Mouse (Mus musculus) kidney, adult 9 months (tissue): Measurements from ENCODE around the gene Tctex1d2.

Experiments
- DNase-seq: peaks from one replicate; pipeline ENCODE4 v3.0.0; 2022

Gene Tctex1d2

DNA sequence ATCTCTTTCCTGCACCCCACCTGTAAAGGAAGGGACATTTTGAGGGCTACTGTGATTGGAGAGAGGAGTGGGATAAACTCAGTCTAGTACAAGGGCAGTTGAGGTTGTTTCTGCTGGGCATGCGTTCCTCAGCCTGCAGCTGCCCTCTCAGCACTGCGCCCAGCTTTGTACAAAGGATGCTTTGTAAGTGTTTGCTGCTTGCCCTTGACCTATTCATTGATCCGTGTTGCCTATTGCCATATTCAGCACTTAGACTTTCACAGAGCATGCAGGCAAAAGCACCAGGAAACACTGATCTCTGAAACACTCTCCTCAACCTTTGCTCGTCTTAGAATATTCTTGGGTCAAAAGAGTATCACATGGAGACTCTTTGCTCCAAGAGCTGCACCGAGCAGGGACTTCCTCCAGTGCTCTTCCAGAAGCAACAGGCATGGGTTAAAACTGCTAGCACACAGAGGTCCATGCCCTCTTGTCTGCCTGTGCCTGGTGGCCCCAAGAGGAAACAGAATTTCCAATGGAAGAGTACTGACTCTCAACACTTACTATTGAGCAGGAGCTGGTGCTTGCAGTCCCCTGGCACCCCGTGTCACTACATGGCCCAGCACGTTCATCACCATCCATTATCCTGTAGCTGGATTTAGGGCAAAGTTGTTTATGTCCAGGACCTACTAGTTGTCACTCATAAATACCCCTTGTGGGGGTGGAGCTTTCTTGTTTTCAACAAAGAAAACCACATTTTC, 52.9 kb downstream of the Tctex1d2 start:
- peak; percentile 70 for DNase-seq

DNA sequence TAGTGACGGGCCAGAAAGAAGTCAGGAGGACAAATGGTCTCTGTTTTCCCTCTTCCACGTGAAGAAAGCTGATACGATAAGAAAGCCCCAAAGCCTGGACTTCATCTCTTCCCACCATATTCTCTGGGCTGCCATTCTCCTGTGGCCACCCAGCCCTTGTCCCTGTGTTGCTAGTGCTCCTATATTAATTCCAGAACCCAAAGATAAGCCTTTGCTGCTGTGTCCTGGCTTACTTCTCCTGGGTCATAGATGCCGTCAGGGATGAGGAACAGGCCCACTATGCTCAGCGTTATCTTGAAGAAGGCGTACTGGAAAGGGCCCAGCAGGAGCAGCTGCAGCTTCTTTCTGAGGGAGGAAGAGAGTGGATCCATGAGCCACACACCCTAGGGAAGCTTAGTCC, 57.8 kb downstream of the Tctex1d2 start:
- DNase-seq, result no peak
